Mouse (Mus musculus) kidney, adult 2 months (tissue): ENCODE data around the gene Gm49322. TPM values are rescaled to one million over a fixed set of nuclear protein-coding genes. Genes with fewer than 3 reads are reported as not detected.

Experiments
- DNase-seq: peaks from one replicate; pipeline ENCODE4 v3.0.0; 2021
- H3K27ac ChIP-seq: fragments of 200-500 bp; 2 replicates; pipeline ENCODE4 v1.5.1; 2012; ENCODE audit warnings: low read depth, low read length, control low read depth, inconsistent platforms; ENCODE audit not compliant: insufficient read depth
- H3K27me3 ChIP-seq: fragments of 200-500 bp; replicated peaks from 2 replicates; pipeline ENCODE4 v1.6.1; 2012; ENCODE audit warnings: mild to moderate bottlenecking, moderate library complexity, low read length, inconsistent platforms; ENCODE audit not compliant: control insufficient read depth, insufficient read depth
- H3K36me3 ChIP-seq: fragments of 200-500 bp; 2 replicates; pipeline ENCODE4 v1.6.1; 2012; ENCODE audit warnings: mild to moderate bottlenecking, moderate library complexity, low read length, inconsistent platforms; ENCODE audit not compliant: control insufficient read depth, insufficient read depth
- H3K4me1 ChIP-seq: fragments of 200-500 bp; 2 replicates; pipeline ENCODE4 v1.6.1; 2011; ENCODE audit warnings: low read length; ENCODE audit not compliant: control insufficient read depth, insufficient read depth
- H3K4me3 ChIP-seq: fragments of 200-500 bp; 2 replicates; pipeline ENCODE4 v1.5.1; 2011; ENCODE audit warnings: mild to moderate bottlenecking, low read depth, low read length, control low read depth; ENCODE audit not compliant: insufficient read depth
- CTCF ChIP-seq: fragments of 200-500 bp; conservative IDR thresholded peaks from 2 replicates; pipeline ENCODE4 v1.5.1; 2011; ENCODE audit warnings: low read depth, mild to moderate bottlenecking, control low read depth, low read length, moderate library complexity, mixed read lengths; ENCODE audit not compliant: insufficient read depth, insufficient read length
- POLR2A ChIP-seq: fragments of 200-500 bp; IDR thresholded peaks from one replicate; pipeline ENCODE4 v1.6.1; 2011; ENCODE audit warnings: low read depth, low read length, control low read depth
- WGBS: fragments of 180-500 bp; shearing (Covaris S2); methylation state at CpG from one replicate; pipeline ENCODE4 v1.1.7; 2018; 5-methylcytosine and 5-hydroxymethylcytosine counted together
- polyA plus RNA-seq: library from polyadenylated mRNA; depleted of rRNA; stranded (reverse); fragments of >200 nt; gene quantifications from 2 replicates; pipeline ENCODE4 v1.2.3, GENCODE M21; 2012

Gm49322 gene
- polyA plus RNA-seq, 1 experiment, result 0.91 TPM

GRCm38 (mm10) chr10:80621940-80622660 is 16.3 kb downstream of the Gm49322 start:
- TF ChIP-seq CTCF (no peak), POLR2A (peak; percentile 81)
- whole genome bisulfite sequencing, result under 1% methylated on average over 64 of the region's 64 CpGs
- no peaks in the 10 kb centered on the region for H3K36me3 ChIP-seq

GRCm38 (mm10) chr10:80622661-80623456 is 17.0 kb downstream of the Gm49322 start, which contains the start of gene Csnk1g2:
Gene Csnk1g2, plus strand, starts transcription at chr10:80622838.
- peaks cover 8% of the 10 kb centered on the region; the same call in 1 of the 2 replicates for H3K4me1 ChIP-seq
- TF ChIP-seq CTCF (no peak), POLR2A (no peak)
- peak within 1 kb of the TSS; percentile 87 for H3K27ac ChIP-seq
- H3K27me3 ChIP-seq, result no peaks in the 10 kb centered on the region
- peak within 1 kb of the TSS; percentile 68 for H3K4me3 ChIP-seq
- DNase-seq, result peak; percentile 46
- 2% methylated on average over 85 of the region's 85 CpGs for WGBS
- H3K36me3 ChIP-seq, result no peaks in the 10 kb centered on the region

More at GRCm38 (mm10) chr10:80621940-80622660, 16.3 kb downstream of the Gm49322 start:
- peaks cover 8% of the 10 kb centered on the region; the same call in 1 of the 2 replicates for H3K4me1 ChIP-seq
- H3K4me3 ChIP-seq, result peak overlapping the region; percentile 55
- peak overlapping the region; percentile 83 for H3K27ac ChIP-seq
- no peaks in the 10 kb centered on the region for H3K27me3 ChIP-seq
- peak; percentile 100 for DNase-seq

- DNase-seq, result peak; percentile 78
- Histone ChIP-seq H3K4me1 (peaks cover 8% of the 10 kb centered on the region; the same call in 1 of the 2 replicates), H3K27ac (peak overlapping the region; percentile 87), H3K36me3 (no peaks in the 10 kb centered on the region), H3K27me3 (no peaks in the 10 kb centered on the region), H3K4me3 (peak overlapping the region; percentile 68)
- 6% methylated on average over 15 of the region's 15 CpGs for WGBS
- TF ChIP-seq POLR2A, result no peak
- no peak for TF ChIP-seq CTCF
Observed at GRCm38 (mm10) chr10:80623457-80624191, 17.8 kb downstream of the Gm49322 start.

DNA sequence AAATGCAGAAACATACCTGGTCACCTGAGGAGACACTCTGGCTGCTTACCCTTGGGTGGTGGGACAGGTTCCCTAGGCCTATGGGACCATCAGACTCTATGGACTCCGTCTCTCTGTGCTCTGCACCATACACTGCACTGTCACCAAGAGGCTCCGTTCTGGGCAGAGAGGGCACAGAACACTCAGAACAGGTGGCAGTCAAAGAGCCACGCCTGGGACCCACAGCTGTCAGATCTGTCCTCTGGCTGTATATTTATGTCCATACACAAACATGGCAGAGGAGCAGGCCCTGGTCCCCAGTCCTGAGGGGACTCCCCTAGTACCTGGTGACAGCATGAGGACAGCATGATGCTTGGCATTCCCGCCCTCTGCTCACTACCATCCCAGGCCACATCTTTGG is 19.9 kb downstream of the Gm49322 start:
- Histone ChIP-seq H3K27me3 (no peaks in the 10 kb centered on the region), H3K4me1 (peaks cover 8% of the 10 kb centered on the region; the same call in 1 of the 2 replicates), H3K4me3 (no peak overlapping the region), H3K27ac (no peak overlapping the region), H3K36me3 (no peaks in the 10 kb centered on the region)
- TF ChIP-seq CTCF (no peak), POLR2A (no peak)
- no peak for DNase-seq
- 82% methylated on average over 4 of the region's 4 CpGs for WGBS

GRCm38 (mm10) chr10:80627685-80628084 is 21.9 kb downstream of the Gm49322 start:
- peaks cover 8% of the 10 kb centered on the region; the same call in 1 of the 2 replicates for H3K4me1 ChIP-seq
- no peak overlapping the region for H3K4me3 ChIP-seq
- H3K27me3 ChIP-seq, result no peaks in the 10 kb centered on the region
- no peak overlapping the region for H3K27ac ChIP-seq
- no peak for TF ChIP-seq POLR2A
- TF ChIP-seq CTCF, result no peak
- no peaks in the 10 kb centered on the region for H3K36me3 ChIP-seq
- peak; percentile 31 for DNase-seq
- WGBS, result 28% methylated on average over 2 of the region's 2 CpGs

GRCm38 (mm10) chr10:80628925-80629324 is 23.1 kb downstream of the Gm49322 start:
- H3K4me3 ChIP-seq, result no peak overlapping the region
- H3K27me3 ChIP-seq, result no peaks in the 10 kb centered on the region
- no peak overlapping the region for H3K27ac ChIP-seq
- 80% methylated on average over 9 of the region's 9 CpGs for WGBS
- no peak for DNase-seq
- no peaks in the 10 kb centered on the region for H3K36me3 ChIP-seq
- TF ChIP-seq CTCF (no peak), POLR2A (no peak)
- peaks cover 8% of the 10 kb centered on the region; the same call in 1 of the 2 replicates for H3K4me1 ChIP-seq
